Mouse (Mus musculus) layer of hippocampus, adult 18-20 months (tissue): Measurements from ENCODE around the gene Itm2c. TPM values are rescaled to one million over a fixed set of nuclear protein-coding genes. Genes with fewer than 3 reads are reported as not detected.

Source experiments
- DNase-seq, 2 experiments: peaks; one replicate each; pipeline ENCODE4 v3.0.0; 2022; ENCODE audit warnings: low spot score in 2 of 2
- total RNA-seq, 2 experiments: library from RNA; stranded (reverse); gene quantifications; 2 replicates each; pipeline ENCODE4 v1.2.3; 2021

The Itm2c gene
- total RNA-seq, 2 experiments from 2014 or later: 867 to 891 TPM

DNA sequence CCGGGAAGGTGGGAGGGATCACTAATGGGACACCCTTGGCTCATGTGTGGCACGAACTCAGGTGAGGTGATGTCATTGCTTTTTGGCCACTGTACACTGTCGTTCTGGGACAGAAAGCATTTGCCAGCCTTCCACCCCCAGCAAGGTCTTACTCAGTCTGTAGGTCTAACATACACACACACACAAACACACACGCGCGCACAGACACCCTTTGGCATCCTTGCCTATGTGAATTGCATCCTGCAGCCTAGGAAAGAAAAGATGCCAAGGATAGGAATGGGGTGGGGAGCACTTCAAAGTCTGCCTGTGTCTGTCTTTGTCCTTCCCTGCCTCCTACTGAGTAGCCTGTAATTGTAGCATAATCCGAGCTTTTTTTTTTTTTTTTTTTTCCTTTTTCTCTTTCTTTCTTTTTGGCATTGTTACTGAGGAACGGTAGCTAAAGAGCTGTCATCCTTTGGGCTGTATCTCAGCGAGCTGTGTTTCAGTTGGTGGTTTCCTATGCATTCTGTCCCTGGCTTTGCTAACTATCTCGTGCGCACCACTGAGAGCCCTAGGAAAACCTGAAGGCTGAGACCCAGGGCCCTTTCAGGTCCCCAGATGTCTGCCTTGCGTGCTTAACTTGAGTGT, 4.8 kb downstream of the Itm2c start:
- DNase-seq: no peak

GRCm38 (mm10) chr1:85899388-85899761, 5.3 kb downstream of the Itm2c start:
- DNase-seq: no peak

- DNase-seq: no peak
Measured at GRCm38 (mm10) chr1:85900521-85901333, 6.6 kb downstream of the Itm2c start.

DNA sequence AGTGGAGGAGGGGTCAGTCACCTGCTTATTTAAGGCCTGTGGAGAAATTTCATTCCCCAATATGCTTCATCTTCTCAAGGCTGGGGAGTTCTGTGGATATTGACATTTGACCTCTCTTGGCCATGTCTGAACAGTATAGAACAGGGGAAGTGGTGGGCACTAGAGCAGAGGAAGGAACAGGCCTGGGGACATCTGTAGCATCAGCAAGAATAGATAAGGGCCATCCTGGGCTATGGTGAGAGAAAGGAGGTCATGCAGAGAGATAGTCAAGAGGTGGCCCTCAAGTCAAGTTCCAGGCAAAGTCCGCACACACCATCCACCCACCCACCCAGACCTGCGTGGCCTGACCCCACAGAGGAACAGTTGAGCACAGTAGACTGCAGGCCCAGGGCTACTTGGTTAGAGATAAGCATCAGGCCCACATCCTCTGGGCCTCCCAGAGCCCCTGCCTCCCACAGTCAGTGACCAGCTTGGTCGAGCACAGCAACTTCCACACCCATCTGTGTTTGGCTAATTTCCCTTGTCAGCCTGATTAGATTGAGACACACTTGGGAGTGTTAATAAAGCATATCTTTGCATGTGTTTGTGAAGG, 7.5 kb downstream of the Itm2c start:
- DNase-seq: no peak

GRCm38 (mm10) chr1:85902108-85902561, 8.1 kb downstream of the Itm2c start:
- DNase-seq: no peak

DNA sequence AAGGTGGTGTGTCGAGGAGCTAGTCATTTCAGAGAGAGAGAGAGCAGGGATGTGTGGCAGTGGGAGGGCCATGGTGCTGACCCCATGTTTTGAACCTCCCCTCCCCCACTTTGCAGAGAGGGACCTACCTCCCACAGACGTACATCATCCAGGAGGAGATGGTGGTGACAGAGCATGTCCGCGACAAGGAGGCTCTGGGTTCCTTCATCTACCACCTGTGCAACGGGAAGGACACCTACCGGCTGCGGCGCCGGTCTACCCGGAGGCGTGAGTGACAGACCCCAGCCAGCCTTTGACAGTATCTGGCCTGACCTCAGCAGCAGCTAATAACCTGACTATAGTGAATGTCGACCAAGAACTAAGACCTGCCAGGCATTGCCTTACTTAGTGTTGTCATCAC, 12.8 kb downstream of the Itm2c start:
- DNase-seq: no peak

DNA sequence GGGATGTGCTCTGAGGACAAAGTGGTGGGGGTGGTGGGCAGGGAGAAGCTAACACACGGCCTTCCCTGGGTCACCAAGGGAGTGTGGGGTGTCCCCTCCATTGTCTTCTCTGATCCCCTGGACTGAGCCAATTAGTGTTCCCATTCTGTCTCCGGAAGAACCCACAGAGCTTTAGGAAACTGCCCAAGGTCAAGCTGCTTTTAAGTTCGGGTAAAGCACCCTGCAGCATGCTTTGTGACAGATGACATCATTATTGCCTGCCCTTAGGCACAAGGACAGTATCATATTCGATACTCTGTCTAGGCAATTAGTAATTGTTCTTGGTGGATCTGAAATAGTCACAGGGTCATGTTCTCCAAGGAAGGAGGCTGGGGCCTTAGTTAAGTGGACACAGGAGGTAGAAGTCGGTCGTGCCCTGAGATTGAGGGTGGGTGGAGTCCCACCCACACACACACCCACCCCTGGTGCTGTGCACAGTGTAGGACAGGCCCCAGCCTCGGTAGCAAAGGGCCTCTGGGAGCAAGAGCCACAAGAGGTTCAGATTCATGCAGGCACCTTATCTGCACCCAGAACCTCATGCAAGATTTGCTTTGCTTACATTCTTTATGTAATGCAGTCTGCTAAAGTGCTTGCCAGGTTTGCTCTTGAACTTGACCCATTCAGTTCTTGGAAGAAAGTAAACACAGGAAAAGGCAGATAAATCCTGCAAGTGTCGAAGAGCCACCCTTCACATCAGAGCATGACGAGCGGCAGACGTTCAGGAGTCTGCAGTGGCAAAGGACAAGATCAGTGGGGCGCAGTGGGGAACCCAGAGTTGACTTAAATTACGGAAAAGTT, 14.9 kb downstream of the Itm2c start:
- no peak for DNase-seq

DNA sequence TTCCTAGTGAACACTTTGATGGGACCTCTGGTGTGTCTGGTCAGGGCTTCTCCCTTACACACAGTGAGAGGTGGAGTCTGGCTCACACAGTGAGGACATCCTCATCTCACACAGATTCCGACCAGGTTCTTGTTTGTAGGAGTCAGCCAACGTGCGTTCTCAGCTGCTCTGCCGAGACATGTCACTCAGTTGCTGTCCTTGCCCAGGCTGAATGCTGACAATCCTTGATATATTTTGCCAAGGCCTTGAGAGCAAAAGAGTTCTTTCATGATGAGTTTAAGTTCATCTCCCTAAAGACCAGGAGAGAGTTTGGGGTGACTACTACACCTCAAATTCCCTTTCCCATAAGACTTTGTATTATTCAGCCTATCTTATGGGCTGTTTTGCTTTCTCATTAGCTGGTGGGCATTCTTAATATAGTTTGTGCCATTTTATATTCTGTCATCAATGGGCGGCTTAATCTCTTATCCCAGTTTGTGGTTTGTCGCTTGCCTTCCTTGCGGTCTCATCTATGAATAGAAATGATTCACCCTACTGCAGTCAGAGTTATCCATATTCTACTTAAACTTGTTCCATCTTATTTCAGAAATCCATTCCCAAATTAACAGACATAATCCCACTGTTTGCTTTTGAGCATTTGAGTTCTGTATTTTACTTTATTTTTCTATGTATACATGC, 19.1 kb downstream of the Itm2c start:
- DNase-seq: no peak

DNA sequence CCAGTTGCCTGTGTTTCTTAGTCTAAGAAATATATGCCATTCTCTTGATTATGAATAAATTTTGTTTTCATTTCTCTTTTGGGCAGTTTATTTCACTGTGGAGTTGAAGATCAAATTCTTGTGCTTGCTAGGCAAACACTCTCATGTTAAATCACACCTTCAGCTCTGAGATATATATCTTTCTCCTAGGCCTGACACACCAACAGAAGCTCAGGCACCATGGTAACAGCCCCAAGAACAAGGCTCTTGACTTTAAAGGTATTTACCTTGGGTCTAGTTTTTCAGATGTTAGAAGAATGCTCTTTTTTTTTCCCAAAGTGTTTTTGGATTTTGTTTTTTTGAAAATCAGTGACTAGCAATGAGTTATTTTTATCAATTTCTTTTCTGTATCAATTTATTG, 21.8 kb downstream of the Itm2c start:
- DNase-seq: no peak

- peak in 1 of 2 experiments; percentile 73 for DNase-seq
Measured at GRCm38 (mm10) chr1:85916830-85917450, 22.9 kb downstream of the Itm2c start.

DNA sequence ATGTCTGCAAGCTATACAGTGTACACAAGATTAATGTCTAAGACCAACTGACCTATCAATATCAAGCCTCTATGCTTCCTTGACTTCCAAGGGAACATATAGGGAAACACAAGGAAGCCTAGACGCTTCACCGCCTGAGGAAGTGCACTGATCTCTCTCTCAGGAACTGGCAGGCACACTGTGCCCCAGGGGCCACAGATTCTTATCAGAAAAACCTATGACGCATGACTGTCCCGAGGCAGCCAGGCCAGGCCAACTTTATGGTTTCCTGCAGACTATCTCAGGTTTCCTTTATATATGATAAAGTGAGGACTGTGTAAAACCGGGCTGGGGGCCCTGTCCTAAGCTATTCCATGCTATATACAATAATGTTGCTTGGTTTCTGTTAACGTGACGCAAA, 25.5 kb downstream of the Itm2c start:
- no peak for DNase-seq

DNA sequence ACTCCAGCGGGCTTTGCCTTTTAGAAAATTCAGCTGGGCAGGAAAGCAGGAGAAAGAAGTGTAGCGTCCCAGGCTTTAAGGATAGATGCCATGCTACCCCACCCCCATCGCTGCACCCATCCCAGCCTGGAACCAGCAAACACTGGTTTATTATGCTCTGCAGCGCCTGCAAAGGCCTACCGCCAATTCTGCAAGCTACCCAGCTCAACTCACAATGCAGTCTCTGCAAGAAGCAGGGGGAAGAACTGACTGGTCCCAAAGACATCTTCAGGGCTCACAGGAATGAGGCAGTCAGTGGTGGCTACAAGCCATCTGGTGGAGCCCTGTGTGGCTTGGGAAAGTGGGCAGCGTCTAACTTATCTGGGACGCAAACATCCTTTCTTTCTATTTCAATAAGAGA, 27.6 kb downstream of the Itm2c start:
- no peak for DNase-seq

DNA sequence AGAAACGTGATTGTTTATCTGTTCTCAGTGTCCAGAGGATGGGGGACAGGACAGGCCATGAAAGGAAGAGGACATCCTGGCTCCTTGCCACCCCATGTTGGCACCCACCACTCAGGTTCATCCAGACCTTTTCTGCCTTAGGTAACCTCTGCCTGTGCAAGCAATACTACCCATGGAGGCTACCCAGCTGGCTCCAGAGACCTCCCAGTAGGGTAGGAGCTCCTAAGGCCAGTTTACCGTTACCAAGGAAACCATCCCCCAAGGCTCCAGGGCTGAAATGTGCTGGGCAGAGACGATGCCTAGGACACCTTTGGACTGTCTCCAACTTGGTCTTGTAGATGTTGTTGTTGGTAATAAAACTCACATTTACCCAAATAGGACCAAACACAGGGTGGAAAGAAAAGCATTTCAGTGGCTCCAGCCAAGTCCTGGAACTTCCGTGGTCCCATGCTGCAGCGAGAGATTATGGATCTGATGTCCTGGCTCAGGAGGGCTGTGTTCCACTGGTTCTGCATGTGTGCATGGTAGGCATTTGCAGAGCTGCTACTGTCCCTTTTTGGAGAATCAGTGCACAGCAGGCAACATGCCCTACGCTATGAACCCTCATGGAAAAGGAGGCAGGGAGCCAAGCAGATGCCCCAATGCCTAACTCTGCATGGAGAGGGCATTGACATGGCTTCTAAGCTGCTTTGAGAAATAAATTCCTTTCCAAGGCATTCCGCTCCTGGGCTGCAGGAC, 28.2 kb downstream of the Itm2c start:
- DNase-seq: no peak

DNA sequence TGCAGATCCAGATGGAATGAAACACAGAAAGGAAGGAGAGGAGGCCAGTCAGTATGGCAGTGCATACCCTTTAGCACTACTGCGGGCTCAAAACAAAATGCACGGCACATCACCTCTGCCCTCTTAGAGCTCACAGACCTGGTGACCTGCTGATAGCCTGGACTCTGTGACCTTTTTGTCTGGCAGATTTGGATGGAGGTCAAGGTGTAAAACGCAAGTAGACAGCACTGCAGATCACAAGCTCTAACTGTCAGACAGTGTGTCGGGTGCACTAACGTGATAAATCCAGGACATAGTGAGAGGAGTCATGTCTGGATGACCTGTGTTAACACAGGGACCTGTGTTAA, 28.8 kb downstream of the Itm2c start:
- DNase-seq: no peak

GRCm38 (mm10) chr1:85925183-85925582, 31.1 kb downstream of the Itm2c start:
- DNase-seq: no peak

GRCm38 (mm10) chr1:85928057-85928687, 34.1 kb downstream of the Itm2c start, which contains the start of gene 4933407L21Rik:
TSS of gene 4933407L21Rik (plus strand) at chr1:85928483.
- peak; percentile 79 to 89 for DNase-seq

GRCm38 (mm10) chr1:85928688-85929065, 34.6 kb downstream of the Itm2c start:
- no peak for DNase-seq

DNA sequence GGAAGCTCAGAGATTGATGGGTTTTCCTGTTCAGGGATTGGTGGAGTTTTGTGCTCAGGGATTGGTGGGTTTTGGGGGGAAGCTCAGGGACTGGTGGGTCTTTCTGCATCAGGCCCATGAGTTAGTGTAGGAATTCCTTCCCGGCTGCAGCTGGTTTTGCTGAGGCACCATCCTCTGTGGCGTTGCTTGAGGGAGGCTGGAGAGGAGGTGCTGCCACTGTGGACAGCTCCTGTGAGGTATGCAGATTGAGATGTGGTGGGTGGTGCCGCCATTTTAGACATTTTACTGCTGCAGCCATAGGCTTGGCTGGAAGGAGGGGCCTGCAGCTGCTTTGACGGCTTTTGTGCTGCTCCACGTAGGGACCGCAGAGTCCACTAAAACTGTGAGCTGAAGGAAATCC, 35.3 kb downstream of the Itm2c start:
- DNase-seq: no peak

DNA sequence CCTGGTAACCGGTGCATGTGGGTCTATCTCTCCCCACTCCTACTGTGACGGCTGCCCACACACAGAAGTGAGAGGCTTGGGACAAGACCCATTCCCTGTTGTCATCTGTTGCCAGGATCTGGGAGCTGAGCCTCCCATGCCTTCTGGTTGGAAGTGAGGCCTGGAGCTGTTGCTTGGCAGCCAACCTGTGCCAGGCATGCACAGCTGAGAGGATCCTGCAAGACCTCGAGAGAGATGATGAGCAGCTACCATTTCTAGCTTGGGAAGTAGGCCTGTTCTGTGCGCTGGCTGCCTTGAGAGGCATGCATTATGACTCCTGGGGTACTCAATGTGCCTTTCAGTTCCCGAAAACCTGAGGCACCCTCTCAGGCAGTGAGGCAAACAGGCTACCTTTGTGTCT, 37.1 kb downstream of the Itm2c start:
- peak in 1 of 2 experiments; percentile 75 for DNase-seq
